Mouse (Mus musculus) testis, postnatal 10 days (tissue): ENCODE data around the gene Ice2.

Experiments
- DNase-seq: peaks from one replicate; pipeline ENCODE4 v3.0.0; 2021; ENCODE audit warnings: low spot score

Gene Ice2

GRCm38 (mm10) chr9:69459876-69460275, 62.2 kb downstream of the Ice2 start:
- DNase-seq: no peak

GRCm38 (mm10) chr9:69463046-69463445, 65.3 kb downstream of the Ice2 start:
- no peak for DNase-seq

- no peak for DNase-seq
These were observed 66.5 kb downstream of the Ice2 start for GRCm38 (mm10) chr9:69464109-69464756.

GRCm38 (mm10) chr9:69466098-69466497, 68.4 kb downstream of the Ice2 start:
- no peak for DNase-seq

- DNase-seq: no peak
These were observed 69.7 kb downstream of the Ice2 start for GRCm38 (mm10) chr9:69467310-69467939.

- DNase-seq: peak; percentile 68
These were observed 71.3 kb downstream of the Ice2 start for GRCm38 (mm10) chr9:69468991-69469390.

- no peak for DNase-seq
These were observed 72.7 kb downstream of the Ice2 start for GRCm38 (mm10) chr9:69470362-69470761.

GRCm38 (mm10) chr9:69470921-69471320, 73.2 kb downstream of the Ice2 start:
- DNase-seq: no peak

- peak; percentile 66 for DNase-seq
These were observed 75.0 kb downstream of the Ice2 start for GRCm38 (mm10) chr9:69472724-69473123.

- no peak for DNase-seq
These were observed 78.2 kb downstream of the Ice2 start for GRCm38 (mm10) chr9:69475873-69476272.

GRCm38 (mm10) chr9:69477195-69477823, 79.6 kb downstream of the Ice2 start:
- no peak for DNase-seq

- DNase-seq: no peak
These were observed 80.1 kb downstream of the Ice2 start for GRCm38 (mm10) chr9:69477824-69478222.

- DNase-seq: peak; percentile 89
These were observed 82.6 kb downstream of the Ice2 start for GRCm38 (mm10) chr9:69480344-69480743.
